Mouse (Mus musculus): Measurements from ENCODE around the gene Lmln. TPM values are rescaled to one million over a fixed set of nuclear protein-coding genes. Genes with fewer than 3 reads are reported as not detected.
"Not testable (repeated sequence)": the region's sequence is repeated elsewhere in the genome, so short reads cannot be mapped to it uniquely, and the experiment has no call there.

Gene Lmln
- polyA plus RNA-seq, 1 experiment: 0.78 TPM

GRCm38 (mm10) chr16:33146185-33146584, 83.9 kb downstream of the Lmln start:
- Histone ChIP-seq H3K27me3 (ENCODE audit: control insufficient read depth, insufficient read depth, insufficient read length) (peaks cover 4% of the 10 kb centered on the region), H3ac (ENCODE audit: control insufficient read depth, insufficient read length) (no peak overlapping the region), H3K4me2 (ENCODE audit: low read depth) (no peak overlapping the region), H3K36me3 (ENCODE audit: control insufficient read depth, insufficient read depth) (no peaks in the 10 kb centered on the region), H3K4me3 (no peak overlapping the region), H3K79me2 (ENCODE audit: control insufficient read depth, insufficient read depth) (no peaks in the 10 kb centered on the region)
- TF ChIP-seq CEBPB (IDR thresholded peaks at IDR 0.05; ENCODE audit: insufficient read depth, poor library complexity, severe bottlenecking) (no peak), TCF3 (IDR thresholded peaks at IDR 0.05; ENCODE audit: insufficient read length, low read depth) (no peak), MYOG (IDR thresholded peaks at IDR 0.05; ENCODE audit: control insufficient read depth in 1 of 3, insufficient read depth in 1 of 3, insufficient read length in 2 of 3, low read depth in 2 of 3) (no peak), REST (IDR thresholded peaks at IDR 0.05; ENCODE audit: insufficient read depth, insufficient read length) (no peak), TCF12 (IDR thresholded peaks at IDR 0.05; ENCODE audit: insufficient read depth, poor library complexity, severe bottlenecking) (no peak), POLR2A (IDR thresholded peaks at IDR 0.05; ENCODE audit: insufficient read length, low read depth) (no peak), SRF (IDR thresholded peaks at IDR 0.05; ENCODE audit: control insufficient read depth, insufficient read length, low read depth) (no peak), POLR2AphosphoS2 (IDR thresholded peaks at IDR 0.05; ENCODE audit: insufficient read length, low read depth) (no peak), MYOD1 (IDR thresholded peaks at IDR 0.05; ENCODE audit: control insufficient read depth in 1 of 3, insufficient read length in 2 of 3, low read depth in 2 of 3) (no peak), USF1 (IDR thresholded peaks at IDR 0.05; ENCODE audit: low read depth) (no peak)

- no peak overlapping the region for H3ac ChIP-seq (ENCODE audit: control insufficient read depth, insufficient read length)
- H3K79me2 ChIP-seq (ENCODE audit: control insufficient read depth, insufficient read depth): no peaks in the 10 kb centered on the region
- no peak overlapping the region for H3K4me3 ChIP-seq
- peaks cover 4% of the 10 kb centered on the region for H3K27me3 ChIP-seq (ENCODE audit: control insufficient read depth, insufficient read depth, insufficient read length)
- no peak overlapping the region for H3K4me2 ChIP-seq (ENCODE audit: low read depth)
- TF ChIP-seq REST (IDR thresholded peaks at IDR 0.05; ENCODE audit: insufficient read depth, insufficient read length): no peak
- TF ChIP-seq CEBPB (IDR thresholded peaks at IDR 0.05; ENCODE audit: insufficient read depth, poor library complexity, severe bottlenecking): no peak
- TF ChIP-seq TCF3 (IDR thresholded peaks at IDR 0.05; ENCODE audit: insufficient read length, low read depth): no peak
- no peak for TF ChIP-seq E2F4 (IDR thresholded peaks at IDR 0.05; ENCODE audit: insufficient read depth)
- no peaks in the 10 kb centered on the region for H3K36me3 ChIP-seq (ENCODE audit: control insufficient read depth, insufficient read depth)
Measured at GRCm38 (mm10) chr16:33148135-33148534, 85.8 kb downstream of the Lmln start.

DNA sequence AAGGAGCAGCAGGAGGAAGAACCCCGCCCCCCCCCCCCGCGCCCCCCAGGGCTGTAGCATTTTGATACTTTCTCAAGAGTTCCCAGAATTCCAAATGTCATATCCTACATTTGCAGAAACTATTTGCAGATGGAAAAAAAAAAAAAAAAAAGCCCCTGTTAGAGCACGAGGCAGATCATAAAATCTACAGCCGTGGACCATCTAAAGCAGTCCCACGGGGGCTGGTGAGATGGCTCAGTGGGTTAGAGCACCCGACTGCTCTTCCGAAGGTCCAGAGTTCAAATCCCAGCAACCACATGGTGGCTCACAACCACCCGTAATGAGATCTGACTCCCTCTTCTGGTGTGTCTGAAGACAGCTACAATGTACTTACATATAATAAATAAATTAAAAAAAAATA, 88.6 kb downstream of the Lmln start:
- not testable (repeated sequence) for H3K36me3 ChIP-seq (ENCODE audit: control insufficient read depth, insufficient read depth); H3K4me2 ChIP-seq (ENCODE audit: low read depth); H3K27me3 ChIP-seq (ENCODE audit: control insufficient read depth, insufficient read depth, insufficient read length); H3K4me3 ChIP-seq; H3ac ChIP-seq (ENCODE audit: control insufficient read depth, insufficient read length); H3K79me2 ChIP-seq (ENCODE audit: control insufficient read depth, insufficient read depth)

DNA sequence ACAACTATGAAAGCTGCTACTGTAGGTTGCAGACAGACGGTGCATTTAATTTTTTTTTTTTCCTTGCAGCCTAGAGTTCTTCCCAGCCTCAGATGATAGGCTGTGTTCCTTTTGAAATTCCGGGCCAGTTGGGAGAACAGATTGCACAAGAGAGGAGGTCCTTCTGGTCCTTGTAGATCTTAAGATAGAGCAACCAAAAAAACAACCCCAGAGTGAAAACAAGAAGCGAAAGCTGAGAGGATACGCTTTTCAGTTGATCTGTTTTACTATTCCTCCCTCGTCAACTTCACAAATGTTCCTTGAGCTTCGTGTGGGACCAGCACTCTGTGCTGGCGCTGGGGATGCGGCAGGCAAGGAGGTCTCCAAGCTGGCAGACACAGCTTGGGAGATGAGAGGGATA, 89.2 kb downstream of the Lmln start:
- H3K36me3 ChIP-seq (ENCODE audit: control insufficient read depth, insufficient read depth): no peaks in the 10 kb centered on the region
- no peak overlapping the region for H3K4me2 ChIP-seq (ENCODE audit: low read depth)
- H3ac ChIP-seq (ENCODE audit: control insufficient read depth, insufficient read length): no peak overlapping the region
- H3K27me3 ChIP-seq (ENCODE audit: control insufficient read depth, insufficient read depth, insufficient read length): peaks cover 4% of the 10 kb centered on the region
- no peak overlapping the region for H3K4me3 ChIP-seq
- no peak for TF ChIP-seq POLR2AphosphoS2 (IDR thresholded peaks at IDR 0.05; ENCODE audit: insufficient read length, low read depth)
- no peak for TF ChIP-seq TCF12 (IDR thresholded peaks at IDR 0.05; ENCODE audit: insufficient read depth, poor library complexity, severe bottlenecking)
- no peak for TF ChIP-seq E2F4 (IDR thresholded peaks at IDR 0.05; ENCODE audit: insufficient read depth)
- no peaks in the 10 kb centered on the region for H3K79me2 ChIP-seq (ENCODE audit: control insufficient read depth, insufficient read depth)

DNA sequence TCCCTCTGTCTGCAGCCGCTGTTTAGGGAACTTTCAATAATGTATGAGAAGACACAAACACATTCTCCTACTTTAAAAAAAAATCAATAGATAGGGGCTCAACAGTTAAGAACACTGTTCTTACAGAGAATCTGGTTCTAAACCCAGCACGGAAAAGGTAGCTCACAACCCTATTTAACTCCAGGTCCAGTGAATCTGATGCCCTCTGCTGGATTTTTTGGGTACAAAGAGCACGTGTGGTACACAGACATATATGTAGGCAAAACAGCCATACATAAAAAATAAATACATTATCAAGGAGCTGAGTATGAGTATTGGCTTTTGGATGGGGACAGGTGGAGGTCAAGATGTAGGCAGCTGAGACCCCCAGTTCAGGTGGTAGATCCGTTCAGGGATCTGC, 92.7 kb downstream of the Lmln start:
- peaks cover 4% of the 10 kb centered on the region for H3K27me3 ChIP-seq (ENCODE audit: control insufficient read depth, insufficient read depth, insufficient read length)
- H3K79me2 ChIP-seq (ENCODE audit: control insufficient read depth, insufficient read depth): no peaks in the 10 kb centered on the region
- no peak overlapping the region for H3K4me2 ChIP-seq (ENCODE audit: low read depth)
- TF ChIP-seq POLR2A (IDR thresholded peaks at IDR 0.05; ENCODE audit: insufficient read length, low read depth) (no peak), REST (IDR thresholded peaks at IDR 0.05; ENCODE audit: insufficient read depth, insufficient read length) (no peak), MYOG (IDR thresholded peaks at IDR 0.05; ENCODE audit: control insufficient read depth in 1 of 3, insufficient read depth in 1 of 3, insufficient read length in 2 of 3, low read depth in 2 of 3) (no peak), MYOD1 (IDR thresholded peaks at IDR 0.05; ENCODE audit: control insufficient read depth in 1 of 3, insufficient read length in 2 of 3, low read depth in 2 of 3) (no peak), TCF12 (IDR thresholded peaks at IDR 0.05; ENCODE audit: insufficient read depth, poor library complexity, severe bottlenecking) (no peak), SRF (IDR thresholded peaks at IDR 0.05; ENCODE audit: control insufficient read depth, insufficient read length, low read depth) (no peak), CEBPB (IDR thresholded peaks at IDR 0.05; ENCODE audit: insufficient read depth, poor library complexity, severe bottlenecking) (no peak), POLR2AphosphoS2 (IDR thresholded peaks at IDR 0.05; ENCODE audit: insufficient read length, low read depth) (no peak), TCF3 (IDR thresholded peaks at IDR 0.05; ENCODE audit: insufficient read length, low read depth) (no peak), USF1 (IDR thresholded peaks at IDR 0.05; ENCODE audit: low read depth) (no peak), MAX (IDR thresholded peaks at IDR 0.05; ENCODE audit: low read depth) (no peak), E2F4 (IDR thresholded peaks at IDR 0.05; ENCODE audit: insufficient read depth) (no peak)
- H3ac ChIP-seq (ENCODE audit: control insufficient read depth, insufficient read length): no peak overlapping the region
- H3K36me3 ChIP-seq (ENCODE audit: control insufficient read depth, insufficient read depth): no peaks in the 10 kb centered on the region
- no peak overlapping the region for H3K4me3 ChIP-seq

GRCm38 (mm10) chr16:33158006-33158405, 95.7 kb downstream of the Lmln start:
- H3K4me2 ChIP-seq (ENCODE audit: low read depth): no peak overlapping the region
- TF ChIP-seq POLR2AphosphoS2 (IDR thresholded peaks at IDR 0.05; ENCODE audit: insufficient read length, low read depth) (no peak), MYOD1 (IDR thresholded peaks at IDR 0.05; ENCODE audit: control insufficient read depth in 1 of 3, insufficient read length in 2 of 3, low read depth in 2 of 3) (no peak), USF1 (IDR thresholded peaks at IDR 0.05; ENCODE audit: low read depth) (no peak), POLR2A (IDR thresholded peaks at IDR 0.05; ENCODE audit: insufficient read length, low read depth) (no peak), SRF (IDR thresholded peaks at IDR 0.05; ENCODE audit: control insufficient read depth, insufficient read length, low read depth) (no peak), REST (IDR thresholded peaks at IDR 0.05; ENCODE audit: insufficient read depth, insufficient read length) (no peak), MYOG (IDR thresholded peaks at IDR 0.05; ENCODE audit: control insufficient read depth in 1 of 3, insufficient read depth in 1 of 3, insufficient read length in 2 of 3, low read depth in 2 of 3) (no peak), MAX (IDR thresholded peaks at IDR 0.05; ENCODE audit: low read depth) (no peak)
- no peak overlapping the region for H3ac ChIP-seq (ENCODE audit: control insufficient read depth, insufficient read length)
- H3K79me2 ChIP-seq (ENCODE audit: control insufficient read depth, insufficient read depth): no peaks in the 10 kb centered on the region
- H3K4me3 ChIP-seq: no peak overlapping the region
- H3K27me3 ChIP-seq (ENCODE audit: control insufficient read depth, insufficient read depth, insufficient read length): no peaks in the 10 kb centered on the region
- H3K36me3 ChIP-seq (ENCODE audit: control insufficient read depth, insufficient read depth): no peaks in the 10 kb centered on the region

Data from myocyte (in vitro differentiated cells).